Mouse (Mus musculus) liver, adult 10 weeks (tissue): Measurements from ENCODE around the gene Ott. TPM values are rescaled to one million over a fixed set of nuclear protein-coding genes. Genes with fewer than 3 reads are reported as not detected.

Source experiments
- polyA plus RNA-seq: library from polyadenylated mRNA; stranded (reverse); fragments of 350-450 nt; fragmentation: Illumina TruSeq; extraction: RNeasy Lipid Tissue Mini Kit (QIAGEN cat#74804); gene quantifications from one replicate; pipeline ENCODE4 v1.2.3, GENCODE M21; 2014; ENCODE audit warnings: low read depth, low replicate concordance

Gene Ott
- polyA plus RNA-seq, result not detected

DNA sequence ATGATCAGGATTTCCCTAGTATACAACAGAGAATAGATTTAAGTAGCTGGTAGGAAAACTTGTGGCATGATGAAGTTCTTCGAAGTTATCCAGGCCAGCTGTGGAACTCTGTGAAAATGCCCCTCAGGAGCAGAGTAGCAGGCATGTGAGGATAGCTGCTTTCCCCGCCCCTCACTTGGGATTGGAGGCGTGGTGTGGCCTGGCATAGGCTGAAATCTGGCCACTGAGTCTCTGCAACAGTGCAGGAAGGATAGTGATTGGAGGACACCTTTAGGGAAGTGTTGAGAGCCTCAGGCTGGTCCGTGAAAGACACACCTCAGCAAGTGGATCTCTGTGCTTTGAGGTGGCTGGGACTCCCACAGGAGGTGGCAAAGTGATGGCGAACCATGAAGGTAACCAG, at the start of gene Ott:
Ott (plus strand) TSS at position 301 of the 400 bp plus-strand sequence.

Other genes with a start within 250 kb of the Ott start
- gene Luzp4, start 216.6 kb upstream of the Ott start, polyA plus RNA-seq, result not detected
- not detected for gene Gm15093, start 198.1 kb downstream of the Ott start, polyA plus RNA-seq